Mouse (Mus musculus) MEL (cell line): ENCODE results near the gene Unc5b.

ENCODE experiments used
- E2F4 ChIP-seq: IDR thresholded peaks from 2 replicates; pipeline ENCODE4 v1.6.1; 2011; ENCODE audit warnings: low read depth, low read length, improper control_type of control experiment, borderline replicate concordance
- JUND ChIP-seq: IDR thresholded peaks from 2 replicates; pipeline ENCODE4 v1.6.1; 2011; ENCODE audit warnings: low read depth, mild to moderate bottlenecking, improper control_type of control experiment, low read length
- MAFK ChIP-seq: IDR thresholded peaks from 2 replicates; pipeline ENCODE4 v1.6.1; 2011; ENCODE audit warnings: low read depth, mild to moderate bottlenecking, low read length, improper control_type of control experiment, borderline replicate concordance
- MAX ChIP-seq: IDR thresholded peaks from 2 replicates; pipeline ENCODE4 v1.6.1; 2011; ENCODE audit warnings: low read length, improper control_type of control experiment
- MAZ ChIP-seq: IDR thresholded peaks from 2 replicates; pipeline ENCODE4 v1.6.1; 2012; ENCODE audit warnings: low read depth, mild to moderate bottlenecking, inconsistent platforms, low read length, improper control_type of control experiment
- MEF2A ChIP-seq: IDR thresholded peaks from 2 replicates; pipeline ENCODE4 v1.6.1; 2014; ENCODE audit warnings: low read depth, mild to moderate bottlenecking, inconsistent platforms, low read length, improper control_type of control experiment; ENCODE audit not compliant: poor library complexity, insufficient replicate concordance, severe bottlenecking; ENCODE audit errors: extremely low read depth
- POLR2A ChIP-seq, 2 experiments: IDR thresholded peaks; 2 replicates each; pipeline ENCODE4 v1.6.1; 2011 to 2012; ENCODE audit warnings: low read length in 2 of 2, mild to moderate bottlenecking in 2 of 2, control low read depth in 1 of 2, improper control_type of control experiment in 1 of 2, low read depth in 1 of 2, moderate library complexity in 1 of 2; ENCODE audit not compliant: control insufficient read depth in 1 of 2, insufficient read depth in 1 of 2, poor library complexity in 1 of 2
- TAL1 ChIP-seq: IDR thresholded peaks from 2 replicates; pipeline ENCODE4 v1.6.1; 2012; ENCODE audit warnings: mild to moderate bottlenecking, inconsistent platforms, low read length, moderate library complexity, mixed read lengths
- TBP ChIP-seq: IDR thresholded peaks from 2 replicates; pipeline ENCODE4 v1.8.0; 2011; ENCODE audit warnings: low read depth, low read length, improper control_type of control experiment
- TCF12 ChIP-seq: IDR thresholded peaks from 2 replicates; pipeline ENCODE4 v1.6.1; 2014; ENCODE audit warnings: low read depth, mild to moderate bottlenecking, inconsistent platforms, low read length, improper control_type of control experiment, moderate library complexity
- UBTF ChIP-seq: IDR thresholded peaks from 2 replicates; pipeline ENCODE4 v1.6.1; 2012; ENCODE audit warnings: low read depth, mild to moderate bottlenecking, inconsistent platforms, low read length, improper control_type of control experiment, moderate library complexity, borderline replicate concordance; ENCODE audit not compliant: insufficient read depth
- ZNF384 ChIP-seq: IDR thresholded peaks from 2 replicates; pipeline ENCODE4 v1.6.1; 2012; ENCODE audit warnings: low read depth, mild to moderate bottlenecking, inconsistent platforms, low read length, improper control_type of control experiment

- TF ChIP-seq TAL1 = no peak
- TF ChIP-seq MAZ = no peak
- TF ChIP-seq TCF12 = no peak
- TF ChIP-seq MAX = no peak
- TF ChIP-seq ZNF384 = no peak
- TF ChIP-seq UBTF = no peak
- TF ChIP-seq POLR2A (IDR thresholded peaks at IDR 0.05; ENCODE audit: control insufficient read depth in 1 of 2, insufficient read depth in 1 of 2, low read depth in 1 of 2, low read length in 2 of 2, poor library complexity in 1 of 2) = no peak
- TF ChIP-seq MEF2A = no peak
- no peak for TF ChIP-seq JUND
- TF ChIP-seq E2F4 = no peak
- TF ChIP-seq TBP = no peak
- TF ChIP-seq MAFK = no peak
Measured at GRCm38 (mm10) chr10:60794374-60794773, 37.0 kb downstream of the Unc5b start.
